Mouse (Mus musculus) mature B cell (primary cell): ENCODE results near the gene Gm14137.

ENCODE experiments used
- in situ Hi-C: fragments of 300-500 bp; cut with MboI; formaldehyde crosslinking; loops from 2 replicates; pipeline ENCODE4 v1.14.3; 2019

The Gm14137 gene

GRCm38 (mm10) chr2:119173991-119174651 lies at the start of gene Gm14137:
Gene Gm14137 (plus strand): TSS chr2:119174509.
- in situ Hi-C loops = no loop called here

DNA sequence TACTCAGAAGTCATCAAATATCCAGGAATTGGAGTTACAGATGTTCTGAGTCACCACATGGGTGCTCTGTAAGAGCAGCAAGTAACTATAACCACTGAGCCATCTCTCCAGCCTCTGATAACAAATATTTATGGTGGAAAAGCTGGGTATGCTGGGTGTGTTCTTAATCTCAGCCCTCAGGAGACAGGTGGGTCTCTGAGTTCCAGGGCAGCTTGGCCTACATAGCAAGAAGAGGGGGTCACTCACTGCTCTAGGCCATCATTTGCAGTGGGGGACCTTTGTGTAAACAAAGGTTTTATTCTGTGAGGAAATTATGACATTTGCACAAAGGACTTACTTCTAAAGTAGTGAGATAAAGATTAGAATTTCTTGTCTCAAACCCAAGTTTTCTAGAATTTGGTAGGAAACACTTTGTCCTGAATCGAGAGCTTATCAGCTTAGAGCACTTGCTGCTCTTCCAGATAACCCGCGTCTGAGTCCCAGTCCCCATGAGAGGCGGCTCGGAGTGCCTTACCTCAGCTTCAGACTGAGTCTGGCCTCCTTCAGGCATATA lies 37.9 kb upstream of the Gm14137 start:
- in situ Hi-C loops = no loop called here

DNA sequence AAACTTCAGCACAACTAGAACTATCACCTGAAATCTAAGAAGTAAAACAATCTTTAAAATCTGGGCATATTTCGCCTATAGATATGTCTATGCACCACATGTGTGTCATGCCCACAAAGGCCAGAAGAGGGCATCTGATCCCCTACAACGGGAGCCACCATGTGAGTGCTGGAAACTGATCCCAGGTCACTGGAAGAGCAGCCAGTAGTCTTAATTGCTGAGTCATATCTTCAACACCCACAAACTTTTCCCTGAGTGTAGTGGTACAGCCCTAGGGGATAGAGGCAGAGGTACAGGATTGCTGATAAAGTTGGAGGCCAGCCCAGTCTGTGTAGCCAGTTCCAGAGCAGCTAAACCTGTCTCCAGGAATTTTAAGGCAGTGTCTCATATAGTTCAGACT lies 29.1 kb upstream of the Gm14137 start:
- in situ Hi-C loops = no loop called here

DNA sequence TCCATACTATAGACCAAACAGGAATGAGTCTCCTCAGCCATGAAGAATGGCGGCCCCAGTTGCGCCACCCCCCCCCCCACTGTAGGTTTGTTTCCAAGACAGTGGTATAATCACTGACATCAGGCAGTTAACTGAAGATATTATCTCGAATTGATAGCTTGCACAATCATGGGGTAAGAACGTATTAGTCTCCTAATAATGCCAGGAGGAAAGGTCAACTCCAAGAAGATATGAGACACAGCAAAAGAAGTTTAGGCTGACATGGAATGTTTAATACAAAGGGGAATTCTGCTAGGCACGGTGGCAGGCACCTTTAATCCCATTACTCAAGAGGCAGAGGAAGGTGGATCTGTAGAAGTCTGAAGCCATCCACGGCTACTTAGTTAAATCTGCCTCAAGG lies 27.9 kb upstream of the Gm14137 start:
- in situ Hi-C loops = no loop called here

DNA sequence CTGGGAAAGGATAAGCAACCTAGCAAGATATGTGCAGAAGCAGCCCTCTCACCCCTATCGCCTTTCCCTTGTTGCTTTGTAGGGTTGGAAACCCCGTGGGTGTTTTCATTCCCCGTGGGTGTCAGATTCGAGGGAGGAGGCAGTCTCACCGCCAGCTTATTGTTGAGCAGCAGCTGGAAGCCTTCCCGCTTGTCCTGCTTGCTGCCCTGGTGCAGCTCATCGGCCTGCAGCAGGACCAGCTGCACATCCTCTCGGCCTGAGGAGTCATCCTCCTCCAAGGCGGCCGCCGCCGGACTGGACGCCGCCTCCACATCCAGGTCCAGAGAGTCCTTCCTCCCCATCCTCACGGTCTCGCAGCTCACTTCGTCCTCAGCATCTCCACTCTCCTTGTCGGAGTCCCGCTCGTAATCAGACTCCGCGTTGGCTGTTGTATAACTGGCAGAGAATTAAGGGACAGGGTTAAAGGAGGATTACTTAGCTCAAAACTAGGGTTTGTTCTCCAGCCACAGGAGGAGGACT lies 27.1 kb upstream of the Gm14137 start:
- in situ Hi-C loops = no loop called here

GRCm38 (mm10) chr2:119147775-119148174 lies 26.5 kb upstream of the Gm14137 start:
- in situ Hi-C loops = no loop called here

DNA sequence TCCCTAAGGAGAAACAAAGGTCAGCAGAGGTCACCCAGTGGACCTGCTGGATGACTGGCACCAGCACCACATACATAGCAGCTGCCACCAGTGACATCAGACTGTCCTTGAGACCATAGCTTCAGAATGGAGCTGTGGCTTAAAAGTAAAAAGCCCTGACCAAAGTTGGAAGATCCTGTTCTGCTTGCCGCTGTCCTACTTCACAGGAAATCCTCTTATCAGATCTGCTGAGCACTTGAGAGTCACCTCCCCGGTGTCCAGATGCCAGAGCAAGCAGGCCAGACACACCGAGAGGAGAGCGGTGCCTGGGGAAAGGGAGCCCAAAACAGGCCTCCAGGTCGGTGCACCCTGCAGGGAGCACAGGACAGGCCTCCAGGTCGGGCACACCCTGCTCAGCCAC lies 22.1 kb upstream of the Gm14137 start:
- in situ Hi-C loops = no loop called here

GRCm38 (mm10) chr2:119154683-119155082 lies 19.6 kb upstream of the Gm14137 start:
- in situ Hi-C loops = no loop called here

DNA sequence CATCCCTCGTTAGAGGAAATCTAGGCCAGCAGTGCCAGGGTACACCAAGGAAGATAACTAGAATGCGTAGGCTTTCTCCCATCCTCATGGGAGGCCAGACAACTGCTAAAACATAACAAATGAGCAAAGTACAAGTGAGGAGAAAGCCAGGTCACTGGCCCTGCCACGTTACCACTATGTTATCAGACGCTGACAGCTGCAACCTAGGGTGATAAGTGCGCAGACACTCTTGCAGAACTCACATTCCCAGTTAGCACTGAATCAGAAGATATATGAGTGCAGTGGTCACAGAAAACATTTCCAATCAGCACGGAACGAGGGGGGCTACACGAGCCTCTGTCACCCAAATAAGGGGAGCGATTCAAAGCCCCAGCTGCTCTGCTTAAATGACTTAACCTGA lies 18.9 kb upstream of the Gm14137 start:
- in situ Hi-C loops = no loop called here

DNA sequence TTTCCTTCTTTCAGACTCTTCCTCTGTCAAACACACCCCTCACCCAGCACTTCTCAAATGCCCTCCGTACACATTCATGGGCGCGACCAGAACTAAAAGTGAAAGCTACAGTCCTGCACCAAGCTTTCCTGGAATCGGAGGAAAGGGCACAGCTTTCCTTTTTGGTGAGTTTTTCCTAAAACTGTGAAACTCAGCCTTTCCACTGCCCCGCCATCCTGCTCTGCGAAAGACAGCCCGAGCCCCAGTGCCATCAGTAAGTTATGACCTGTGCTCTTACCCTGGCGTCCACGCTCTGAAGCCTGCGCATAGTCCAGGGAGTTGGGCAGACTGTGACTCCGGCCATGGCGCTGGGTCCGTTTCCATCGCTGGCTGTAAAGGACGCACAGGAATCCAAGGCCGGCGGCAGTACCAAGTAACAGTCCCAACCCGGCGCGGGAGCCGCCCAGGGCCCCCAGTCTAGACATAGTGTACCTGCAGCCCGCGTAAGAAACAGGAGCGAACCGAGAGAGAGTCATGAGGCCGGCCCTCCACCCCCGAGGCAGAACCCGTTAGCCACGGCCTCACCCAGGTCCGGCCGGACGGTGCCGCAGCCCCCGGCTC lies 18.1 kb upstream of the Gm14137 start:
- in situ Hi-C loops = no loop called here

GRCm38 (mm10) chr2:119156681-119157572 lies 17.4 kb upstream of the Gm14137 start, which contains the start of gene Rmdn3:
Gene Rmdn3 (minus strand): TSS chr2:119157034.
- in situ Hi-C loops = no loop called here

DNA sequence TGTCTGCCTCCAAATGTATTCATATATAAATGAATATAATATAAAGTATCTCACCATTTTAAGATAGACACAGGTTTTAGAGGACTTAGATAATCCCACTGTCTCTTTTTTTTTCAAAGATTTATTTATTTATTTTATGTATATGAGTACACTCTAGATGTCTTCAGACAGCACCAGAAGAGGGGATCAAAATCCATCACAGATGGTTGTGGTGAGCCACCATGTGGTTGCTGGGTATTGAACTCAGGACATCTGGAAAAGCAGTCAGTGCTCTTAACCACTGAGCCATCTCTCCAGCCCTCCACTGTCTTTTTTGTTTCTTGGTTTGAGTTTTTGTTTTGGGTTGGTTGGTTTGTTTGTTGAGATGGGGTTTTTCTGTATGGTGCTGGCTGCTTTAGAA lies 16.5 kb upstream of the Gm14137 start:
- in situ Hi-C loops = no loop called here

DNA sequence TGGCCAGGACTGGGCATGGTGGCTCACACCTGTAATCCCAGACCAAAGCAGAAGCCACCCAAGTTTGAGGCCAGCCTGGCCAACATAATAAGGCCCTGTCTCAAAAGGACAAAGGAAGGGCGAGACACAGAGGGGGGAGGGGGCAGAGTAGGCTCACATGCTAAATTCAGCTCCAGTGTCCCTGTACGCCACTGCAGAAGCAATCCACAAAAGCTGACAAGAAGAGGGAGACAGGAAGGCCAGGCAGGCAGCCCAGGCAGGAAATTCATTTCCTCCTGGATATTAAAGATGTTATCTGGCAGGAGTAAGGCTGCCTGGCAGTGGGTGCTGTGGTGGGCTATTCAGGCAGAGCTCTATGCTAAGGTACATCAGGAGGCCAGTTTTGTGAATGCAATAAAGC lies 13.1 kb upstream of the Gm14137 start:
- in situ Hi-C loops = no loop called here

GRCm38 (mm10) chr2:119163135-119163534 lies 11.2 kb upstream of the Gm14137 start:
- in situ Hi-C loops = no loop called here

GRCm38 (mm10) chr2:119163999-119164398 lies 10.3 kb upstream of the Gm14137 start:
- in situ Hi-C loops = no loop called here

DNA sequence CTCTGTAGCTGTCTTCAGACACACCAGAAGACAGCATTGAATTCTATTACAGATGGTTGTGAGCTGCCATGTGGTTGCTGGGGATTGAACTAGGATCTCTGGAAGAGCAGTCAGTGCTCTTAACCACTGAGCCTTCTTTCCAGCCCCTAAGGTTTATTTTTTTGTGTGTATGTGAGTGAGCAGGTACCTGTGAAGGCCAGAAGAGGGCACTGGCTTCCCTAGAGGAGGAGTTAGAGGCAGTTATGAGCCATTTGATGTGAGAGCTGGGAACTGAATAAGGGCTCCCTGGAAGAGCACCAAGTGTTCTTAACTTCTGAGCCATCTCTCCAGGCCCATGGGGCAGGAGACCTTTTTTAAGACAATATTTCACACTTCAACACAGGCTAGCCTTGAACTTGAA lies 8.9 kb upstream of the Gm14137 start:
- in situ Hi-C loops = no loop called here

GRCm38 (mm10) chr2:119166901-119167865 lies 7.1 kb upstream of the Gm14137 start, which contains the start of gene Gchfr:
Gene Gchfr (plus strand): TSS chr2:119167773.
- in situ Hi-C loops = no loop called here

- in situ Hi-C loops = no loop called here
Observed at GRCm38 (mm10) chr2:119167866-119168256, 6.4 kb upstream of the Gm14137 start.

- in situ Hi-C loops = no loop called here
Observed at GRCm38 (mm10) chr2:119170282-119170681, 4.0 kb upstream of the Gm14137 start.

- in situ Hi-C loops = no loop called here
Observed at GRCm38 (mm10) chr2:119171574-119171973, 2.7 kb upstream of the Gm14137 start.

GRCm38 (mm10) chr2:119172446-119172845 lies 1.9 kb upstream of the Gm14137 start:
- in situ Hi-C loops = no loop called here
